Mouse (Mus musculus): Measurements from ENCODE around the gene Tmcc3. TPM values are rescaled to one million over a fixed set of nuclear protein-coding genes. Genes with fewer than 3 reads are reported as not detected.
A peak's percentile ranks its signal among the peaks of the same experiment; 100 is the strongest.

Gene Tmcc3
- polyA plus RNA-seq, 1 experiment from 2014 or later, result 14.9 TPM

GRCm38 (mm10) chr10:94461378-94461777, 149.6 kb downstream of the Tmcc3 start:
- Histone ChIP-seq H3K27me3 (replicated peaks; ENCODE audit: control insufficient read depth, insufficient read depth, low read length) (no peaks in the 10 kb centered on the region), H3K27ac (ENCODE audit: low read depth, low read length) (no peak overlapping the region), H3K4me3 (ENCODE audit: low read length) (no peak overlapping the region), H3K36me3 (ENCODE audit: control insufficient read depth, insufficient read depth, low read length) (no peaks in the 10 kb centered on the region), H3K9ac (ENCODE audit: low read depth, low read length) (no peak overlapping the region), H3K4me2 (ENCODE audit: low read length) (no peak overlapping the region), H3K9me3 (ENCODE audit: control insufficient read depth, low read length) (no peaks in the 10 kb centered on the region), H3K4me1 (ENCODE audit: control insufficient read depth, insufficient read depth, low read depth, low read length) (no peaks in the 10 kb centered on the region)
- WGBS, result 84% methylated on average over 3 of the region's 3 CpGs
- no peak for ATAC-seq

GRCm38 (mm10) chr10:94461871-94462270, 150.1 kb downstream of the Tmcc3 start:
- Histone ChIP-seq H3K4me1 (ENCODE audit: control insufficient read depth, insufficient read depth, low read depth, low read length) (no peaks in the 10 kb centered on the region), H3K9me3 (ENCODE audit: control insufficient read depth, low read length) (no peaks in the 10 kb centered on the region), H3K36me3 (ENCODE audit: control insufficient read depth, insufficient read depth, low read length) (no peaks in the 10 kb centered on the region), H3K4me2 (ENCODE audit: low read length) (no peak overlapping the region), H3K27me3 (replicated peaks; ENCODE audit: control insufficient read depth, insufficient read depth, low read length) (no peaks in the 10 kb centered on the region), H3K9ac (ENCODE audit: low read depth, low read length) (no peak overlapping the region), H3K27ac (ENCODE audit: low read depth, low read length) (no peak overlapping the region), H3K4me3 (ENCODE audit: low read length) (no peak overlapping the region)
- WGBS, result 80% methylated on average over 8 of the region's 8 CpGs
- ATAC-seq, result no peak

GRCm38 (mm10) chr10:94462386-94463064, 150.8 kb downstream of the Tmcc3 start:
- 51% methylated on average over 15 of the region's 15 CpGs for WGBS
- H3K4me2 ChIP-seq (ENCODE audit: low read length), result no peak overlapping the region

GRCm38 (mm10) chr10:94463410-94463809, 151.7 kb downstream of the Tmcc3 start:
- no peaks in the 10 kb centered on the region for H3K4me1 ChIP-seq (ENCODE audit: control insufficient read depth, insufficient read depth, low read depth, low read length)
- ATAC-seq, result no peak

More at GRCm38 (mm10) chr10:94462386-94463064, 150.8 kb downstream of the Tmcc3 start:
- Histone ChIP-seq H3K4me1 (ENCODE audit: control insufficient read depth, insufficient read depth, low read depth, low read length) (no peaks in the 10 kb centered on the region), H3K9me3 (ENCODE audit: control insufficient read depth, low read length) (no peaks in the 10 kb centered on the region), H3K27me3 (replicated peaks; ENCODE audit: control insufficient read depth, insufficient read depth, low read length) (no peaks in the 10 kb centered on the region), H3K36me3 (ENCODE audit: control insufficient read depth, insufficient read depth, low read length) (no peaks in the 10 kb centered on the region), H3K9ac (ENCODE audit: low read depth, low read length) (no peak overlapping the region), H3K4me3 (ENCODE audit: low read length) (no peak overlapping the region), H3K27ac (ENCODE audit: low read depth, low read length) (no peak overlapping the region)
- ATAC-seq, result no peak

GRCm38 (mm10) chr10:94465646-94466045, 153.9 kb downstream of the Tmcc3 start:
- Histone ChIP-seq H3K27me3 (replicated peaks; ENCODE audit: control insufficient read depth, insufficient read depth, low read length) (no peaks in the 10 kb centered on the region), H3K27ac (ENCODE audit: low read depth, low read length) (no peak overlapping the region), H3K9me3 (ENCODE audit: control insufficient read depth, low read length) (no peaks in the 10 kb centered on the region), H3K4me1 (ENCODE audit: control insufficient read depth, insufficient read depth, low read depth, low read length) (no peaks in the 10 kb centered on the region), H3K36me3 (ENCODE audit: control insufficient read depth, insufficient read depth, low read length) (no peaks in the 10 kb centered on the region), H3K4me3 (ENCODE audit: low read length) (no peak overlapping the region), H3K4me2 (ENCODE audit: low read length) (no peak overlapping the region), H3K9ac (ENCODE audit: low read depth, low read length) (no peak overlapping the region)
- ATAC-seq, result no peak
- WGBS, result 87% methylated on average over 6 of the region's 6 CpGs

More at GRCm38 (mm10) chr10:94463410-94463809, 151.7 kb downstream of the Tmcc3 start:
- H3K27ac ChIP-seq (ENCODE audit: low read depth, low read length), result no peak overlapping the region
- no peaks in the 10 kb centered on the region for H3K9me3 ChIP-seq (ENCODE audit: control insufficient read depth, low read length)
- H3K4me3 ChIP-seq (ENCODE audit: low read length), result no peak overlapping the region
- WGBS, result 87% methylated on average over 2 of the region's 2 CpGs
- no peak overlapping the region for H3K9ac ChIP-seq (ENCODE audit: low read depth, low read length)
- no peaks in the 10 kb centered on the region for H3K36me3 ChIP-seq (ENCODE audit: control insufficient read depth, insufficient read depth, low read length)
- H3K4me2 ChIP-seq (ENCODE audit: low read length), result no peak overlapping the region
- H3K27me3 ChIP-seq (replicated peaks; ENCODE audit: control insufficient read depth, insufficient read depth, low read length), result no peaks in the 10 kb centered on the region

GRCm38 (mm10) chr10:94466313-94466712, 154.6 kb downstream of the Tmcc3 start:
- Histone ChIP-seq H3K9me3 (ENCODE audit: control insufficient read depth, low read length) (no peaks in the 10 kb centered on the region), H3K4me2 (ENCODE audit: low read length) (no peak overlapping the region), H3K36me3 (ENCODE audit: control insufficient read depth, insufficient read depth, low read length) (no peaks in the 10 kb centered on the region), H3K27ac (ENCODE audit: low read depth, low read length) (no peak overlapping the region), H3K4me3 (ENCODE audit: low read length) (no peak overlapping the region), H3K9ac (ENCODE audit: low read depth, low read length) (no peak overlapping the region), H3K4me1 (ENCODE audit: control insufficient read depth, insufficient read depth, low read depth, low read length) (no peaks in the 10 kb centered on the region), H3K27me3 (replicated peaks; ENCODE audit: control insufficient read depth, insufficient read depth, low read length) (no peaks in the 10 kb centered on the region)
- peak; percentile 62; the same call in 1 of the 2 replicates for ATAC-seq
- WGBS, result 77% methylated on average over 7 of the region's 7 CpGs

GRCm38 (mm10) chr10:94471487-94471886, 159.7 kb downstream of the Tmcc3 start:
- 66% methylated on average over 8 of the region's 8 CpGs for WGBS
- ATAC-seq, result no peak
- Histone ChIP-seq H3K4me3 (ENCODE audit: low read length) (no peak overlapping the region), H3K4me1 (ENCODE audit: control insufficient read depth, insufficient read depth, low read depth, low read length) (no peaks in the 10 kb centered on the region; the same call in 1 of the 2 replicates), H3K4me2 (ENCODE audit: low read length) (no peak overlapping the region), H3K9me3 (ENCODE audit: control insufficient read depth, low read length) (no peaks in the 10 kb centered on the region), H3K36me3 (ENCODE audit: control insufficient read depth, insufficient read depth, low read length) (no peaks in the 10 kb centered on the region), H3K27me3 (replicated peaks; ENCODE audit: control insufficient read depth, insufficient read depth, low read length) (no peaks in the 10 kb centered on the region), H3K9ac (ENCODE audit: low read depth, low read length) (no peak overlapping the region), H3K27ac (ENCODE audit: low read depth, low read length) (no peak overlapping the region)

- 62% methylated on average over 5 of the region's 5 CpGs for WGBS
- ATAC-seq, result no peak
- H3K9me3 ChIP-seq (ENCODE audit: control insufficient read depth, low read length), result no peaks in the 10 kb centered on the region
Measured at GRCm38 (mm10) chr10:94473501-94473900, 161.8 kb downstream of the Tmcc3 start.

GRCm38 (mm10) chr10:94474185-94474584, 162.4 kb downstream of the Tmcc3 start:
- no peak overlapping the region for H3K4me3 ChIP-seq (ENCODE audit: low read length)
- no peaks in the 10 kb centered on the region; the same call in 1 of the 2 replicates for H3K4me1 ChIP-seq (ENCODE audit: control insufficient read depth, insufficient read depth, low read depth, low read length)
- H3K4me2 ChIP-seq (ENCODE audit: low read length), result no peak overlapping the region
- H3K9me3 ChIP-seq (ENCODE audit: control insufficient read depth, low read length), result no peaks in the 10 kb centered on the region
- no peak overlapping the region for H3K9ac ChIP-seq (ENCODE audit: low read depth, low read length)
- H3K36me3 ChIP-seq (ENCODE audit: control insufficient read depth, insufficient read depth, low read length), result no peaks in the 10 kb centered on the region
- no peaks in the 10 kb centered on the region for H3K27me3 ChIP-seq (replicated peaks; ENCODE audit: control insufficient read depth, insufficient read depth, low read length)
- no peak overlapping the region for H3K27ac ChIP-seq (ENCODE audit: low read depth, low read length)
- no peak for ATAC-seq
- 88% methylated on average over 5 of the region's 5 CpGs for WGBS

More at GRCm38 (mm10) chr10:94473501-94473900, 161.8 kb downstream of the Tmcc3 start:
- Histone ChIP-seq H3K9ac (ENCODE audit: low read depth, low read length) (no peak overlapping the region), H3K27ac (ENCODE audit: low read depth, low read length) (no peak overlapping the region), H3K27me3 (replicated peaks; ENCODE audit: control insufficient read depth, insufficient read depth, low read length) (no peaks in the 10 kb centered on the region), H3K4me2 (ENCODE audit: low read length) (no peak overlapping the region), H3K4me3 (ENCODE audit: low read length) (no peak overlapping the region), H3K36me3 (ENCODE audit: control insufficient read depth, insufficient read depth, low read length) (no peaks in the 10 kb centered on the region), H3K4me1 (ENCODE audit: control insufficient read depth, insufficient read depth, low read depth, low read length) (no peaks in the 10 kb centered on the region; the same call in 1 of the 2 replicates)
